Mouse (Mus musculus): ENCODE data around the gene Nolc1. TPM values are rescaled to one million over a fixed set of nuclear protein-coding genes. Genes with fewer than 3 reads are reported as not detected.
A peak's percentile ranks its signal among the peaks of the same experiment; 100 is the strongest.
"Not testable (repeated sequence)": the region's sequence is repeated elsewhere in the genome, so short reads cannot be mapped to it uniquely, and the experiment has no call there.

The Nolc1 gene
- total RNA-seq, 2 experiments from 2014 or later, result 14.9 to 16.6 TPM

- intact Hi-C loops (cut with DNase I), result no loop called here
- DNase-seq (ENCODE audit: low spot score), result no peak
Measured at GRCm38 (mm10) chr19:46074266-46074665, 1.4 kb upstream of the Nolc1 start.

DNA sequence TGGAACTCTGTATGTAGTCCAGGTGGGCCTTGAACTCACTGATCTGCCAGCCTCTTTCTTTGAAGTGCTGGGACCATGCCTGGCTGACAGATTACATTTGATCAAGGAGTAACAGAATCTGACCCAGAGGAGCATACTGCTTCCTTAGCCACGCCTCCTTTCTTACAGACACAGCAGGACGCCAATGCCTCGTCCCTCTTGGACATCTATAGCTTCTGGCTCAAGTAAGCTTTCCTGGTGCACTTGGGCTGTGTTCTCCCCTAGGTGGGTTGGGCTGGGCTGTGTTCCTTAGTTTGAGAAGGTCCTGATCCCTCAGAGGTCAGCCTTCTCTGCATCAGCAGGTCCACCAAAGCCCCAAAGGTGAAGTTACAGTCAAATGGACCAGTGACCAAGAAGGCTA is 2.9 kb downstream of the Nolc1 start:
- no peak for DNase-seq (ENCODE audit: low spot score)
- intact Hi-C loops (cut with DNase I), result no loop called here

- no peak for DNase-seq (ENCODE audit: low spot score)
- intact Hi-C loops (cut with DNase I), result loop anchor here (5.0 kb wide), 1 partner anchor 167 kb away; no protein-coding TSS in a partner anchor
Measured at GRCm38 (mm10) chr19:46085185-46085584, 9.5 kb downstream of the Nolc1 start.

- intact Hi-C loops (cut with DNase I), result loop anchor here (5.0 kb wide), 1 partner anchor 166 kb away; no protein-coding TSS in a partner anchor
- no peak for DNase-seq (ENCODE audit: low spot score)
Measured at GRCm38 (mm10) chr19:46086337-46086736, 10.7 kb downstream of the Nolc1 start.

GRCm38 (mm10) chr19:46087871-46088270 is 12.2 kb downstream of the Nolc1 start:
- peak; percentile 32 for DNase-seq (ENCODE audit: low spot score)
- intact Hi-C loops (cut with DNase I), result loop anchor here (5.0 kb wide), 1 partner anchor 164 kb away; no protein-coding TSS in a partner anchor

DNA sequence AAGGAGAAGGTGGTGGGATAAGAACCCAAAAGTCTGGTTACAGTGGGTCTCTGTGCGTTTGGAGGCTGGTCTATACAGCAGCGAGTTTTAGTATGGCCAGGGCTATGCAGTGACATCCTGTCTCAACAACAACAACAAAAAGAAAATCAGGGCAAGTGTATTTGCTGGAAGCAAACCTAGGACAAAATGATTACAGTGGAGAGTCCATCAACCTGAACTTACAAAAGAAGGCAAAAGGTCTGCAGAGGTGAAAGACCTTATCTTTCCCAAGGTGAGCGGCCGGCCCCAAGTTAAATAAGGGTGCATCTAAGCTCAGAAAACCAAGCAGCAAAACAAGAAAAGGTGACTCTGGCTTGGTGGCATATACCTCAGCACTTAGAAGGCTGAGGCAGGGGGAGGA is 16.0 kb downstream of the Nolc1 start:
- intact Hi-C loops (cut with DNase I), result no loop called here
- DNase-seq (ENCODE audit: low spot score), result no peak

DNA sequence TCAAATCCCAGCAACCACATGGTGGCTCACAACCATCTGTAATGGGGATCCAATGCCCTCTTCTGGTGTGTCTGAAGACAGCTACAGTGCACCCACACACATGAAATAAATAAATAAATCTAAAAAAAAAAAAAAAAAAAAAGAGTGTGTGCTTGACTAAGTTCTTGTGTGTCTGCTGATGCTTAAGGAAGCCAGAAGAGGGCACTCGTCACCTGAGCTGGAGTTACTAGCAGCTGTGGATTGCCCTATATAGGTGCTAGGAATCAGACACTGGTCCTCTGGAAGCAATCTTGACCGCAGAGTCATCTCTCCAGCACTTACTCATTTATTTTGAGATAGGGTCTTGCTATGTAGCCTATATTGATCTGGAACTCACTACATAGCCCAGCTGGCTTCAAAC is 18.5 kb downstream of the Nolc1 start:
- intact Hi-C loops (cut with DNase I), result no loop called here

DNA sequence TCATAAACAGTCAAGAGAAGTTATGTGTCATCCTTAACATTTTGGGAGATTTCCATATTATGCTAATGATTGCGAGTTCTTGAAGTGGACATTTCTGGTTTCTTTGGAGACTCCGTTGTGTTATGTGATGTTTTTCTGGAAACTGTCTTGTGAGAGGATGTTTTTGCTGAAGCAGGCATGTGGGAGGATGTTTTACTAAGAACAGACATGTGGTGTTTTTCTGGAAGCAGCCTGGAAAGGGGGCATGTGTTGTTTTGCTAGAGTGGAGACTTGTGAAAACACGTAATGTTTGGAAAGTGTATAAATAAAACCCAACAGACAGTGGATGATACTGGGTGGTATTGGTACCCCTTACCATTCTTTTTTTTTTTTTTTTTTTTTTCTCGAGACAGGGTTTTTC is 19.6 kb downstream of the Nolc1 start:
- intact Hi-C loops (cut with DNase I), result no loop called here

More for the DNA sequence above, 18.5 kb downstream of the Nolc1 start:
- DNase-seq (ENCODE audit: low spot score), result no peak

DNA sequence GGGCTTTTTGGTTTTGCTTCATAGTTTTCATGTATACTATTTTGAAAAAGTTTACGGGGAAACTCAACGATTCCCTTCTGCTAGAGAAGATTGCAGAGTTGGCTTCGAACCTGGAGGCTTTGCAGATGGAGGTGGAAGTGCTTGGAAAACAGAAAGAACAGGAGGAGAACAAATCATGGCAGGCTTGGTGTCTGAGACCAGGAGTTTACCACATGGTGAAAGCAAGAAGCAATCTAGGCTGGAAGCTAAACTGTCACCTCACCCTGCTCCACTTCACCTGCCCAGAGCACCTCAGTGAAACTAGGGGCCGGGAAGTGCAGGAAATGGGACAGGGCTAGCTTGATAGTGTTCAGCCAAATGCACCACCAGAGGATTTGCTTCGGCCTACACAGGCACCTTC is 20.7 kb downstream of the Nolc1 start:
- intact Hi-C loops (cut with DNase I), result no loop called here

More for the DNA sequence above, 19.6 kb downstream of the Nolc1 start:
- DNase-seq (ENCODE audit: low spot score), result no peak

DNA sequence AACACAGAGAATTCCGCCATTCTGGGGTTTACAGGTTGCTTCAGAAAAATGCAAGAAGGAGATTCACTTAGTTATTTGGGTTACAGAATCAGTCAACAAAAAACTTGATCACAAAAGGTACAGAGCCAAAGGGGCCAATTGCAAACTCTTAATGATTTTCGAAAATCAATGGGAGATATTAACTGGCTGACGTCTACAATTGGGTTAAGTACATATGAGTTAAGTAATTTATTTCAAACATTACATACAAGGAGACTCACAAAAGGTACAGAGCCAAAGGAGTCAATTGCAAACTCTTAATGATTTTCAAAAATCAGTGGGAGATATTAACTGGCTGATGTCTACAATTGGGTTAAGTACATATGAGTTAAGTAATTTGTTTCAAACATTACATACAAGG is 23.9 kb downstream of the Nolc1 start:
- intact Hi-C loops (cut with DNase I), result no loop called here
- DNase-seq (ENCODE audit: low spot score), result no peak

More for the DNA sequence above, 20.7 kb downstream of the Nolc1 start:
- no peak for DNase-seq (ENCODE audit: low spot score)

DNA sequence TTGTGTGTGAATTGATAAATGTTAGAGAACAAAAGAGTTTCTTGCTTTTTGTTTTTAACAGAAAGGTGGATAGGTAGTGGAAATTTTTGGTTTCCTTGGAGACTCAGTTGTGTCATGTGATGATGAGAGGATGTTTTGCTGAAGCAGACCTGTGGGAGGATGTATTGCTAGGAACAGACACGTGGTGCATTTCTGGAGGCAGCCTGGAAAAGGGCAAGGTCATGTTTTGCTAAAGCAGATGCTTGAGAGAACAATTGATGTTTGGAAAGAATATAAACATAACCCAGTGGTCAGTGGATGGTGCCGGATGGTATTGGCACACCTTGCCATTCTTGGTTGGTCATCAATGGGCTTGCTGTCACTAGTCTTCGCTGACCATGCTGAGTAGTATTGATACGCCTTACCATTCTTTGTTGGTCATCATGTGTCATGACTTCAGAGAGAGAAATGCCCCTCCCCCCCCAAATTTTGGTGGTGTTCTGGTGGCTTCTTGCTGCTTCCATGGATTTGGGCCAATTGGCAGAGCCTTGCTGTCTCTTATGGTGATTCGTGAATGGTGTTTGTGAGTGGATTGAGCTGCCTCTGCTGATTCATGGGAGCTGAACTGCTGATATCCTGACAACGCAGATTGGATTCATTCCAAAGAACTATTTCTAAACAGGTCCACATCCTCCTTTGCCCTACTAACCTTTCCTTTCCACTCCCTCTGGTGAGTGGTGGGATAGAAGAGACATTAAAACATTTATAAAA is 27.9 kb downstream of the Nolc1 start:
- intact Hi-C loops (cut with DNase I), result no loop called here

DNA sequence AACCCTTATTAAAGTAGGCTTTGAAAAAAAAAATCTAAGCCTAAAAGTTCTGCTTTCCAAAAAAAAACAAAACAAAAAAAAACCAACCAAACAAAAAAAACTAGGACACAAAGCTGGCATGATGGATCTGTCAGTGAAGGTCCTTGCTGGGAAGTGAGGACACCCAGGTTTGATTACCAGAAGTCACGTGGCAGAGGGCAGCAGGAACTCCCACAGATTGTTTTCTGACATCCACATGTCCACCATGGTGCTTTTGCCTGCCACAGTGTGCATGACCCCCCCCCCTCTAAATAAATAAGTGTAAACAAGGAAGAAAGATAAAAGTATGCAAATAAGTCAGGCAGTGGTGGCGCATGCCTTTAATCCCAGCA is 28.5 kb downstream of the Nolc1 start:
- intact Hi-C loops (cut with DNase I), result no loop called here
- no peak for DNase-seq (ENCODE audit: low spot score)

More for the DNA sequence above, 27.9 kb downstream of the Nolc1 start:
- no peak for DNase-seq (ENCODE audit: low spot score)

DNA sequence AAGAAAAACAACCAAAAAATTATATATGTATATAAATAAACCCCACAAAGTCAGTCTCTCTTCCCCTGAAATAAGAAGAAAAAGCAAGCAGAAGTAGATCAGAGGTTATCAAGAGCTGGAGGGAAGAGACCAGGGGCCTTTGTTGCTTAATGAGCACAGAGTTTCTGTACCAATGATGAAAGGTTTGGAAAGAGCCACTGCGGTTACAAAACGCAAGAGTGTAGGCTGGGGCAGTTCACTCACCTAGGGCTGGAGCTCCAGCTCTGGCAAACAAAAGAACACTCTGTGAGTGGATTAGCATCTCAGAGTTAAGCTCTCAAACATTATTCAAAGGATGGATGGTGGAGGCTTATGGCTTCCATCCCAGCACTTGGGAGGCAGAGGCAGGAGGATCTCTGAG is 34.6 kb downstream of the Nolc1 start:
- DNase-seq (ENCODE audit: low spot score), result no peak
- intact Hi-C loops (cut with DNase I), result no loop called here

DNA sequence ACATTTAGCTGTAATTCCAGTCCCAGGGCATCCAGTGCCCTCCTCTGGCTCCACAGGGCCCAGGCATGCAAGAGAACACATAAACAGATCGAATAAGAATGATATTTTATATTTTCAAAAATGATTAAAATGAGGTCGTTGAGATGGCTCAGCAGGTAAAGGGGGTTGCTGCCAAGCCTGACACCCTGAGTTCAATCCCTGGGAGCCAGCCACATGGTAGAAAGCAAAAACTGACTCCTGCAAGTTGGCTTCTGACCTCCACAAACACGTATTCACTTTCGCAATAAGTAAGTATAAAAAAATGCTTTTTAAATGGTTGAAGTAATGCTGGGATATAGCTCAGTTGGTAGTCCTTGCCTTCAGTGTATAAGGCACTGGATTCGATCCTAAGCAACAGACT is 35.1 kb downstream of the Nolc1 start:
- no peak for DNase-seq (ENCODE audit: low spot score)
- intact Hi-C loops (cut with DNase I), result no loop called here

DNA sequence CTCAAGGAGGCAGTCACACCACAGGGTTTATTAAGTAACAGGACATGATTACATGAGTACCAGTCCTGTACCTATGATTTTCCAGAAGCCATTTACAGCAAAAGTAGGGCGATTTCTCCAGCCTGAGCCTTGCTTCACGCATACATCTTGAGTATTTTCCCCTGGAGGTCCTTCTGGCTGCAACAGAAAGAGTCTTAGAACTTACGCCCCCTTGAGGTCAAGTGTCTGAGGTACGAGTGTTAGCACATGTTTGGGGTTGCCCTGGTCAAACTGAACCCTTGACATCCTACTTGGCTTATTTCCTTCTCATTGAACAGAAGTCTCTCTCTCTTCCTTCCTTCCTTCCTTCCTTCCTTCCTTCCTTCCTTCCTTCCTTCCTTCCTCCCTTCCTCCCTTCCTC is 39.0 kb downstream of the Nolc1 start:
- intact Hi-C loops (cut with DNase I), result no loop called here
- DNase-seq (ENCODE audit: low spot score), result no peak

DNA sequence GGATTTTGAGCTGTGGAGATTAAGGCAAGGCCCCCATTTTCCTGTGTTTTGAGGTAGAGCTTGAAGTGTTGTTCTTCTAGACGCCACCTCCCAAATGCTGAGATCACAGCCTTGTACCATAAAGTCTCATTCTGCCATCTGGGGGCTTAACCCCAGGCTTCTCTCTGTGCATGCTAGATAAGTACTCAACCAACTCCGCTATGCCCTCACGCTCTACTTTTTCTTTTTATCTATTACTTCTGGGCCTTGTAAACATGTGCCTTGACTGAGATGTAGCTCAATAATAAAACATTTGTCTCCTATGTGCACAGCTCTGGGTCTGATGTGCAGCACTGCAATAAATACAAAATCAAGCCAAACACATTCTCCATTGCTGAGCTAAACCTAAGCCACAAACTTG is 43.8 kb downstream of the Nolc1 start:
- DNase-seq (ENCODE audit: low spot score), result no peak
- intact Hi-C loops (cut with DNase I), result no loop called here

DNA sequence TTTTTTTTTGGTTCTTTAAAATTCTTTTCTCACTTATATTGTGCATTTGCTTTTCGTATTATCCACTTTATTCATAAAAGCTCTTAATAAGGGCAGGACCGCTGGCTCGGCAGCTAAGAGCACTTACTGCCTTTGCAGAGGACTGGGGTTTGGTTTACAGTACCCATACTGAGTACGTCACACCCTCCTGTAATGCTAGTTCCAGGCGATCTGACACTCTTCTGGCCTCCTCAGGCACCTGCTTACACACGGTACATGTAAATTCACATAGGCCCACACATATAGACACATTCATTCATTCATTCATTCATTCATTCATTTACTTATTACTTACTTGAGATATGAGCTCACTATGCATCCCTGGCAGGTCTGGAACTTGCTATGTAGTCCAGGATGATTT is 45.2 kb downstream of the Nolc1 start:
- intact Hi-C loops (cut with DNase I), result no loop called here
- no peak for DNase-seq (ENCODE audit: low spot score)

GRCm38 (mm10) chr19:46123876-46124275 is 48.2 kb downstream of the Nolc1 start:
- intact Hi-C loops (cut with DNase I), result no loop called here
- no peak for DNase-seq (ENCODE audit: low spot score)

GRCm38 (mm10) chr19:46124651-46125050 is 49.0 kb downstream of the Nolc1 start:
- no peak for DNase-seq (ENCODE audit: low spot score)
- intact Hi-C loops (cut with DNase I), result no loop called here

- no peak for DNase-seq (ENCODE audit: low spot score)
- intact Hi-C loops (cut with DNase I), result no loop called here
Measured at GRCm38 (mm10) chr19:46126301-46126700, 50.6 kb downstream of the Nolc1 start.

GRCm38 (mm10) chr19:46129737-46130136 is 54.1 kb downstream of the Nolc1 start:
- DNase-seq (ENCODE audit: low spot score); intact Hi-C loops (cut with DNase I): not testable (repeated sequence)

DNA sequence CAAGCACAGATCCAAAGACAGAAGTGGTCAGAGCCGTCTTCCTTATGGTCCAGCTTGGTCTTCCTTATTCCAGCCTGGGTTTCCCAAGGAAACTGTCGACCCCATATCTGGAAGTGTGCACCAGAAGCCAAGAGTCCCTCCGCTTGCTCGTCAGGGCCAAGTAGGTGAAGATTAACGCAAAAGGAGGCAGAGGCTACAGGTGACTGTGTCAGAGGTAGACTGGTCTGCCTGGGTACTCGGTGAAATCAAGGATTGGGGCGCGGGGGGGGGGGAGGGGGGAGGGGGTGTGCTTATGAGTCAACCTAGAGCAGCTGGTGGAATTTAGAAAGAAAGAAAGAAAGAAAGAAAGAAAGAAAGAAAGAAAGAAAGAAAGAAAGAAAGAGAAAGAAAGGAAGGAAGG is 55.6 kb downstream of the Nolc1 start:
- DNase-seq (ENCODE audit: low spot score), result no peak
- intact Hi-C loops (cut with DNase I), result no loop called here

Data from heart, postnatal 25 days (tissue).